Mouse (Mus musculus) midbrain, postnatal 0 days (tissue): ENCODE results near the gene Zfp628. TPM values are rescaled to one million over a fixed set of nuclear protein-coding genes. Genes with fewer than 3 reads are reported as not detected.
A peak's percentile ranks its signal among the peaks of the same experiment; 100 is the strongest.

Experiments used
- ATAC-seq: fragments of 200-750 bp; cut with Nextera tagmentation; 2 replicates; pipeline ENCODE4 v1.8.0; 2017; ENCODE audit warnings: moderate number of reproducible peaks, mild to moderate bottlenecking, moderate TSS enrichment, moderate library complexity; ENCODE audit not compliant: low FRiP score
- DNase-seq: peaks from one replicate; pipeline ENCODE4 v3.0.0-alpha.2; 2015; ENCODE audit warnings: low spot score
- H3K27ac ChIP-seq: fragments of 300-500 bp; sonication (generic); 2 replicates; pipeline ENCODE4 v1.5.1; 2014; ENCODE audit warnings: low read depth, mild to moderate bottlenecking, low read length, mixed read lengths
- H3K27me3 ChIP-seq: fragments of 300-500 bp; sonication (generic); 2 replicates; pipeline ENCODE4 v1.6.1; 2014; ENCODE audit warnings: low read length, control low read depth, mixed read lengths; ENCODE audit not compliant: insufficient read depth
- H3K36me3 ChIP-seq: fragments of 300-500 bp; sonication (generic); 2 replicates; pipeline ENCODE4 v1.6.1; 2014; ENCODE audit warnings: low read length, control low read depth, mixed read lengths; ENCODE audit not compliant: insufficient read depth
- H3K4me1 ChIP-seq: fragments of 300-500 bp; sonication (generic); 2 replicates; pipeline ENCODE4 v1.6.1; 2014; ENCODE audit warnings: mild to moderate bottlenecking, control low read depth, antibody characterized with exemption, low read length, mixed read lengths; ENCODE audit not compliant: insufficient read depth
- H3K4me2 ChIP-seq: fragments of 300-500 bp; sonication (generic); 2 replicates; pipeline ENCODE4 v1.6.1; 2014; ENCODE audit warnings: low read depth, mild to moderate bottlenecking, low read length, mixed read lengths; ENCODE audit not compliant: poor library complexity, severe bottlenecking
- H3K4me3 ChIP-seq: fragments of 300-500 bp; sonication (generic); 2 replicates; pipeline ENCODE4 v1.5.1; 2014; ENCODE audit warnings: low read depth, mild to moderate bottlenecking, low read length, moderate library complexity
- H3K9ac ChIP-seq: fragments of 300-500 bp; sonication (generic); replicated peaks from 2 replicates; pipeline ENCODE4 v1.6.1; 2014; ENCODE audit warnings: mild to moderate bottlenecking, low read length, moderate library complexity, mixed read lengths; ENCODE audit not compliant: poor library complexity, severe bottlenecking
- H3K9me3 ChIP-seq: fragments of 300-500 bp; sonication (generic); 2 replicates; pipeline ENCODE4 v1.6.1; 2016; ENCODE audit warnings: low read length, control low read depth
- CTCF ChIP-seq: IDR thresholded peaks from 2 replicates; pipeline ENCODE4 v1.5.1; 2016; ENCODE audit warnings: antibody characterized with exemption, mild to moderate bottlenecking
- WGBS: fragments of 180-500 bp; shearing (Covaris S2); extraction: QIAGEN DNeasy Blood & Tissue Kit; methylation state at CpG from one replicate; pipeline ENCODE4 v1.1.7; 2014; 5-methylcytosine and 5-hydroxymethylcytosine counted together
- polyA plus RNA-seq: library from polyadenylated mRNA; unstranded; fragments of >200 nt; fragmentation: Nextera tagmentation; extraction: Ambion mirVana; gene quantifications from 2 replicates; pipeline ENCODE4 v1.2.1, GENCODE M21; 2015
- total RNA-seq: library from RNA; depleted of rRNA; stranded (reverse); fragments of >200 nt; gene quantifications from 2 replicates; pipeline ENCODE4 v1.2.3, GENCODE M21; 2014

Gene Zfp628
- total and polyA plus RNA-seq, 2 experiments from 2014 or later, result 5.6 to 12.3 TPM

DNA sequence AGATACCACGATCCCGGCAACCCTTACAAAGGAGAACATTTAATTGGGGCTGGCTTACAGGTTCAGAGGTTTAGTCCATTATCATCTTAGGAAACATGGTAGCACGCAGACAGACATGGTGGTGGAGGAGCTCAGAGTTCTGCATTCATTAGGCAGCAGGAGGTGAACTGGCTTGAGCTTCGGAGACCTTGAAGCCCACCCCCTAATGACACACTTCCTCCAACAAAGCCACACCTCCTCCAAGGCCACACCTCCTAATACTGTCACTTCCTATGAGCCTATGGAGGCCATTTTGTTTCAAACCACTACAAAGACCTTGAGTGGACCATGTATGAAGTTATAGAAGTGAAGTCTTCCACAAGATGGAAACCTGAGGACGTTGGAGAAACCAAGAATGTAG lies 2.8 kb upstream of the Zfp628 start:
- Histone ChIP-seq H3K9me3 (no peaks in the 10 kb centered on the region), H3K36me3 (no peaks in the 10 kb centered on the region), H3K4me1 (peaks cover 8% of the 10 kb centered on the region; the same call in 1 of the 2 replicates), H3K27me3 (no peaks in the 10 kb centered on the region), H3K4me3 (peak overlapping the region; percentile 16), H3K4me2 (0 out of 2 replicates have a peak overlapping the region, but pooled peaks have one; percentile 9), H3K27ac (no peak overlapping the region), H3K9ac (no peak overlapping the region)
- DNase-seq (peak; percentile 55), ATAC-seq (no peak)
- WGBS, result 60% methylated on average over 5 of the region's 5 CpGs
- TF ChIP-seq CTCF, result no peak

DNA sequence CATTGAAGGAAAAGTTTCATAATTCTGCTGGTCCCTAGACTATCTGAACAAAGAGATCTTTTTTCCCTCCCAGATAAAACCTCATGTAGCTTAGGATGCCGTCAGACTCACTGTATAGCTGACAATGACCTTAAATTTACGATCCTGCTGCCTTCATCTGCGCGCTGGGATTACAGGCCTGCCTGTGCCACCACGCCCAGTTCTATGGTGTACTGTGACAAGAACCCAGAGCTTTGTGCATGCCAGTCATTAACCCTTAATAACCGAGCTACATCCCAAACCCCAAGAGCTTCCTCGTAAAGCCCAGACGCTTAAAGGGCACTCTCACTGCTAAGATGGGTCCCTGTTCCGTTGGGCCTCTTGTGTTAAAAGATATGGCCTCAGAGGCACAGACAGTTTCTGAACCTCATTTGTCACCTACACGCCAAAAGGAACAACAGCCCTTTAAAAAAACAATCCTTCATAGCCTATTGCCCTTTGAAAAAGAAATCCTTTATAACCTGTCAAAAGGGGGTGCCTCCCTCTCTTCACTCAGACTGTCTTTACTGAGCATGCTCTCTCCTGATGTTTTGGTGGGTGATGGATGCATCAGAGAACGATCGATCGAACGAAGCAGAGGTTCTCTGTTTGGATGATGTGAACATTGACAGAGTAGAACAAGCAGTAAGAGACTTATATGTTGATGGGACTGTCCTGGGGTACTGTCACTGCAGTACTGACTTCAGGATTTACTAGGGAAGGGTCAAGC lies 826 bp downstream of the Zfp628 start:
- peak; percentile 67 for DNase-seq
- peak; percentile 11 for ATAC-seq
- Histone ChIP-seq H3K9ac (peak overlapping the region; percentile 74), H3K9me3 (no peaks in the 10 kb centered on the region), H3K4me2 (peak overlapping the region; percentile 44), H3K4me3 (peak overlapping the region; percentile 57), H3K27me3 (no peaks in the 10 kb centered on the region), H3K4me1 (peaks cover 8% of the 10 kb centered on the region; the same call in 1 of the 2 replicates), H3K27ac (peak overlapping the region; percentile 98), H3K36me3 (peaks cover 23% of the 10 kb centered on the region)
- 5% methylated on average over 14 of the region's 14 CpGs for WGBS
- TF ChIP-seq CTCF, result no peak

DNA sequence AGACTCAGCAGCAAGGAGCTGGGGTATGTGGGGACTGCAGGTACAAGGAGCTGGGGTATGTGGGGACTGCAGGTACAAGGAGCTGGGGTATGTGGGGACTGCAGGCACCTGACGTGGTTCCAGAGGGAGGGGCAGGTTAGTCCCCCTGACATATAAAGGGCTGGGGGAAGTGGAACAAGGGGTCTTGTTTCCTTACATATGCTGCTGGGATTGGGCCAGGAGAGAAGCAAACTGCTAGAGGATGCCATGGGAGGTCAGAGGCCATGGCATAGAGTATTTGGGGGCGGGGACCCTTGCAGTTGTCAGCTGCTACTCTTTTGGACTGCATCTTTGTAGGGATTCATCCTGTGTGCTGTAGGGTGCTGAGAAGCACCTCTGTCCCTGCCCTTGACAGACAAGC lies 2.5 kb downstream of the Zfp628 start:
- Histone ChIP-seq H3K27me3 (no peaks in the 10 kb centered on the region), H3K9ac (no peak overlapping the region), H3K36me3 (peaks cover 23% of the 10 kb centered on the region), H3K4me2 (no peak overlapping the region), H3K4me1 (peaks cover 18% of the 10 kb centered on the region), H3K27ac (no peak overlapping the region), H3K4me3 (no peak overlapping the region), H3K9me3 (no peaks in the 10 kb centered on the region)
- no peak for DNase-seq
- no peak for ATAC-seq
- WGBS, result 91% methylated on average over 2 of the region's 2 CpGs
- no peak for TF ChIP-seq CTCF

DNA sequence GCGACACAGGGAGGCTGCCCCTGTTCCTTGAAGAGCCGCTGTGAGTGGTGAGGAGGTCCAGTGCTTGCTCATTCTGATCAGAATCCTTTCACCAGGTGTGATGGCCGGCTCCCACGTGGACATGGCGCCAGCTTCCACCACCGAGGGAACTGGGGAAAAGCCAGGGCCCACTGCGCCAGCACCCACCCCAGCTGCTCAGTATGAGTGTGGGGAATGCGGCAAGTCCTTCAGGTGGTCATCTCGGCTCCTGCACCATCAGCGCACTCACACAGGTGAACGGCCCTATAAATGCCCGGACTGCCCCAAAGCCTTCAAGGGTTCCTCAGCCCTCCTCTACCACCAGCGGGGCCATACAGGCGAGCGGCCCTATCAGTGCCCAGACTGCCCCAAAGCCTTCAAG lies 3.7 kb downstream of the Zfp628 start:
- 94% methylated on average over 15 of the region's 15 CpGs for WGBS
- H3K9ac ChIP-seq, result no peak overlapping the region
- ATAC-seq (no peak), DNase-seq (no peak)
- no peak overlapping the region for H3K27ac ChIP-seq
- H3K4me3 ChIP-seq, result no peak overlapping the region
- TF ChIP-seq CTCF, result no peak
- H3K36me3 ChIP-seq, result peaks cover 23% of the 10 kb centered on the region
- peaks cover 25% of the 10 kb centered on the region for H3K4me1 ChIP-seq
- no peaks in the 10 kb centered on the region for H3K9me3 ChIP-seq
- no peaks in the 10 kb centered on the region for H3K27me3 ChIP-seq
- H3K4me2 ChIP-seq, result no peak overlapping the region

DNA sequence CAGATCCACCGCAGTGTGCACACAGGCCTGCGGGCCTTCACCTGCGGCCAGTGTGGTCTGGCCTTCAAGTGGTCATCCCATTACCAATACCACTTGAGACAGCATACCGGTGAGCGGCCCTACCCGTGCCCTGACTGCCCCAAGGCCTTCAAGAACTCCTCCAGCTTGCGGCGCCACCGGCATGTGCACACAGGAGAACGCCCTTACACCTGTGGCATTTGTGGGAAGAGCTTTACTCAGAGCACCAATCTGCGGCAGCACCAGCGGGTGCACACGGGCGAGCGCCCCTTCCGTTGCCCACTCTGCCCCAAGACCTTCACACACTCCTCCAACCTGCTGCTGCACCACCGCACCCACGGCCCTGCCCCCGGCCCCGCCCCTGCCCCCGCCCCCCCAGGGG lies 4.1 kb downstream of the Zfp628 start:
- DNase-seq (no peak), ATAC-seq (no peak)
- TF ChIP-seq CTCF, result no peak
- peaks cover 23% of the 10 kb centered on the region for H3K36me3 ChIP-seq
- 96% methylated on average over 17 of the region's 21 CpGs for WGBS
- H3K9me3 ChIP-seq, result no peaks in the 10 kb centered on the region
- H3K4me1 ChIP-seq, result peaks cover 29% of the 10 kb centered on the region
- no peaks in the 10 kb centered on the region for H3K27me3 ChIP-seq
- H3K4me3 ChIP-seq, result no peak overlapping the region
- no peak overlapping the region for H3K4me2 ChIP-seq
- no peak overlapping the region for H3K9ac ChIP-seq
- no peak overlapping the region for H3K27ac ChIP-seq

DNA sequence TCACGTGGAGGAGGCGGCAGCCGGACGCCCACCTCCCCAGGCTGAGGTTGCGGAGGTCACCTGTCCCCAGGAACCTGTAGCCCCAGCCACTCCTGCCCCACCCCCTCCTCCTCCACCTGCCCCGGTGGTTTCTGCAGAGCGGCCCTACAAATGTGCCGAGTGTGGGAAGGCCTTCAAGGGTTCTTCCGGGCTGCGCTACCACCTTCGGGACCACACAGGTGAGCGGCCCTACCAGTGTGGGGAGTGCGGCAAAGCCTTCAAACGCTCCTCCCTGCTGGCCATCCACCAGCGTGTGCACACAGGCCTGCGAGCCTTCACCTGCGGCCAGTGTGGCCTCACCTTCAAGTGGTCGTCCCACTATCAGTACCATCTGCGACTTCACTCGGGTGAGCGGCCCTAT lies 5.0 kb downstream of the Zfp628 start:
- no peaks in the 10 kb centered on the region for H3K9me3 ChIP-seq
- H3K4me3 ChIP-seq, result no peak overlapping the region
- peaks cover 37% of the 10 kb centered on the region for H3K4me1 ChIP-seq
- DNase-seq, result no peak
- ATAC-seq, result no peak
- TF ChIP-seq CTCF, result no peak
- H3K27ac ChIP-seq, result no peak overlapping the region
- H3K4me2 ChIP-seq, result no peak overlapping the region
- H3K27me3 ChIP-seq, result no peaks in the 10 kb centered on the region
- peaks cover 23% of the 10 kb centered on the region for H3K36me3 ChIP-seq
- H3K9ac ChIP-seq, result no peak overlapping the region
- WGBS, result 93% methylated on average over 20 of the region's 21 CpGs
